Mouse (Mus musculus): Measurements from ENCODE around the gene Rab7b. TPM values are rescaled to one million over a fixed set of nuclear protein-coding genes. Genes with fewer than 3 reads are reported as not detected.

Gene Rab7b
- polyA plus RNA-seq, 1 experiment = 1.5 TPM

- H3ac ChIP-seq (ENCODE audit: control insufficient read depth, insufficient read length) = no peak overlapping the region
- H3K79me2 ChIP-seq (ENCODE audit: control insufficient read depth, insufficient read depth) = no peaks in the 10 kb centered on the region
- H3K4me2 ChIP-seq (ENCODE audit: low read depth) = peak overlapping the region; percentile 77
- H3K4me3 ChIP-seq = no peak overlapping the region
- no peaks in the 10 kb centered on the region for H3K27me3 ChIP-seq (ENCODE audit: control insufficient read depth, insufficient read depth, insufficient read length)
- H3K36me3 ChIP-seq (ENCODE audit: control insufficient read depth, insufficient read depth) = no peaks in the 10 kb centered on the region
- TF ChIP-seq POLR2A (IDR thresholded peaks at IDR 0.05; ENCODE audit: insufficient read length, low read depth) (no peak), USF1 (IDR thresholded peaks at IDR 0.05; ENCODE audit: low read depth) (no peak), E2F4 (IDR thresholded peaks at IDR 0.05; ENCODE audit: insufficient read depth) (no peak), SRF (IDR thresholded peaks at IDR 0.05; ENCODE audit: control insufficient read depth, insufficient read length, low read depth) (no peak), TCF3 (IDR thresholded peaks at IDR 0.05; ENCODE audit: insufficient read length, low read depth) (no peak), POLR2AphosphoS2 (IDR thresholded peaks at IDR 0.05; ENCODE audit: insufficient read length, low read depth) (no peak), MYOG (IDR thresholded peaks at IDR 0.05; ENCODE audit: control insufficient read depth in 1 of 3, insufficient read depth in 1 of 3, insufficient read length in 2 of 3, low read depth in 2 of 3) (no peak), TCF12 (IDR thresholded peaks at IDR 0.05; ENCODE audit: insufficient read depth, poor library complexity, severe bottlenecking) (no peak), MYOD1 (IDR thresholded peaks at IDR 0.05; ENCODE audit: control insufficient read depth in 1 of 3, insufficient read length in 2 of 3, low read depth in 2 of 3) (no peak), REST (IDR thresholded peaks at IDR 0.05; ENCODE audit: insufficient read depth, insufficient read length) (no peak), CEBPB (IDR thresholded peaks at IDR 0.05; ENCODE audit: insufficient read depth, poor library complexity, severe bottlenecking) (no peak), MAX (IDR thresholded peaks at IDR 0.05; ENCODE audit: low read depth) (no peak)
These were observed 1.9 kb downstream of the Rab7b start for GRCm38 (mm10) chr1:131690435-131690834.

- Histone ChIP-seq H3ac (ENCODE audit: control insufficient read depth, insufficient read length) (no peak overlapping the region), H3K4me3 (no peak overlapping the region), H3K4me2 (ENCODE audit: low read depth) (peak overlapping the region; percentile 77), H3K36me3 (ENCODE audit: control insufficient read depth, insufficient read depth) (no peaks in the 10 kb centered on the region), H3K79me2 (ENCODE audit: control insufficient read depth, insufficient read depth) (no peaks in the 10 kb centered on the region), H3K27me3 (ENCODE audit: control insufficient read depth, insufficient read depth, insufficient read length) (no peaks in the 10 kb centered on the region)
- TF ChIP-seq POLR2AphosphoS2 (IDR thresholded peaks at IDR 0.05; ENCODE audit: insufficient read length, low read depth) (no peak), MYOD1 (IDR thresholded peaks at IDR 0.05; ENCODE audit: control insufficient read depth in 1 of 3, insufficient read length in 2 of 3, low read depth in 2 of 3) (peak in 1 of 3 experiments; percentile 24), POLR2A (IDR thresholded peaks at IDR 0.05; ENCODE audit: insufficient read length, low read depth) (no peak), REST (IDR thresholded peaks at IDR 0.05; ENCODE audit: insufficient read depth, insufficient read length) (no peak)
These were observed 2.9 kb downstream of the Rab7b start for GRCm38 (mm10) chr1:131691356-131691755.

GRCm38 (mm10) chr1:131695308-131695707 is 6.8 kb downstream of the Rab7b start:
- TF ChIP-seq REST (IDR thresholded peaks at IDR 0.05; ENCODE audit: insufficient read depth, insufficient read length) (no peak), POLR2A (IDR thresholded peaks at IDR 0.05; ENCODE audit: insufficient read length, low read depth) (no peak), TCF3 (IDR thresholded peaks at IDR 0.05; ENCODE audit: insufficient read length, low read depth) (no peak), SRF (IDR thresholded peaks at IDR 0.05; ENCODE audit: control insufficient read depth, insufficient read length, low read depth) (no peak), USF1 (IDR thresholded peaks at IDR 0.05; ENCODE audit: low read depth) (no peak), CEBPB (IDR thresholded peaks at IDR 0.05; ENCODE audit: insufficient read depth, poor library complexity, severe bottlenecking) (no peak), TCF12 (IDR thresholded peaks at IDR 0.05; ENCODE audit: insufficient read depth, poor library complexity, severe bottlenecking) (no peak), POLR2AphosphoS2 (IDR thresholded peaks at IDR 0.05; ENCODE audit: insufficient read length, low read depth) (no peak), MYOG (IDR thresholded peaks at IDR 0.05; ENCODE audit: control insufficient read depth in 1 of 3, insufficient read depth in 1 of 3, insufficient read length in 2 of 3, low read depth in 2 of 3) (no peak), MAX (IDR thresholded peaks at IDR 0.05; ENCODE audit: low read depth) (no peak), MYOD1 (IDR thresholded peaks at IDR 0.05; ENCODE audit: control insufficient read depth in 1 of 3, insufficient read length in 2 of 3, low read depth in 2 of 3) (no peak), E2F4 (IDR thresholded peaks at IDR 0.05; ENCODE audit: insufficient read depth) (no peak)

DNA sequence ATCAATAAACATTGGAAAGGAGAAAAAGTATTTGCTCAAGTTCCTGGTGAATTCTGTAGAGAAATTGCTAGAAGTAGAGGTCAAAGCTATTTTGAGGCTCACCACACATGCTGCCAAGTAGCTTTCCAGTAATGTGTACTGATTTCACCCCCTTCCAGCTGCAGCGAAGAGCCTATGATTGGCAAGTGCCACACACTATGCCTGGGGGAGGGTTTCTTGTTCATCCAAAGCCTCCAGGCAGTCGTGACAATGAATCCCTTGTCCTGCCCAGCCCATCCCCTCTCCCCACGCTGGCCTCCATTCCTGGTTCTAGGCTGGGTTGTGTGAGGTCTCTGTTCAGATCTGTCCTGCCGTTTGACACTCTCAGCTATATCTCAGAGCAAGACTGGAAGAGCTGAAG is 7.8 kb downstream of the Rab7b start:
- H3K4me3 ChIP-seq = no peak overlapping the region
- no peak overlapping the region for H3K4me2 ChIP-seq (ENCODE audit: low read depth)
- H3ac ChIP-seq (ENCODE audit: control insufficient read depth, insufficient read length) = no peak overlapping the region
- TF ChIP-seq MYOD1 (IDR thresholded peaks at IDR 0.05; ENCODE audit: control insufficient read depth in 1 of 3, insufficient read length in 2 of 3, low read depth in 2 of 3) (no peak), MAX (IDR thresholded peaks at IDR 0.05; ENCODE audit: low read depth) (no peak), MYOG (IDR thresholded peaks at IDR 0.05; ENCODE audit: control insufficient read depth in 1 of 3, insufficient read depth in 1 of 3, insufficient read length in 2 of 3, low read depth in 2 of 3) (no peak), SRF (IDR thresholded peaks at IDR 0.05; ENCODE audit: control insufficient read depth, insufficient read length, low read depth) (no peak), TCF3 (IDR thresholded peaks at IDR 0.05; ENCODE audit: insufficient read length, low read depth) (no peak), USF1 (IDR thresholded peaks at IDR 0.05; ENCODE audit: low read depth) (no peak), CEBPB (IDR thresholded peaks at IDR 0.05; ENCODE audit: insufficient read depth, poor library complexity, severe bottlenecking) (no peak), REST (IDR thresholded peaks at IDR 0.05; ENCODE audit: insufficient read depth, insufficient read length) (no peak), TCF12 (IDR thresholded peaks at IDR 0.05; ENCODE audit: insufficient read depth, poor library complexity, severe bottlenecking) (no peak), E2F4 (IDR thresholded peaks at IDR 0.05; ENCODE audit: insufficient read depth) (no peak), POLR2A (IDR thresholded peaks at IDR 0.05; ENCODE audit: insufficient read length, low read depth) (no peak), POLR2AphosphoS2 (IDR thresholded peaks at IDR 0.05; ENCODE audit: insufficient read length, low read depth) (no peak)
- H3K36me3 ChIP-seq (ENCODE audit: control insufficient read depth, insufficient read depth) = no peaks in the 10 kb centered on the region
- H3K27me3 ChIP-seq (ENCODE audit: control insufficient read depth, insufficient read depth, insufficient read length) = no peaks in the 10 kb centered on the region
- no peaks in the 10 kb centered on the region for H3K79me2 ChIP-seq (ENCODE audit: control insufficient read depth, insufficient read depth)

More at GRCm38 (mm10) chr1:131695308-131695707, 6.8 kb downstream of the Rab7b start:
- no peaks in the 10 kb centered on the region for H3K27me3 ChIP-seq (ENCODE audit: control insufficient read depth, insufficient read depth, insufficient read length)
- H3K4me3 ChIP-seq = no peak overlapping the region
- H3ac ChIP-seq (ENCODE audit: control insufficient read depth, insufficient read length) = no peak overlapping the region
- no peaks in the 10 kb centered on the region for H3K36me3 ChIP-seq (ENCODE audit: control insufficient read depth, insufficient read depth)
- H3K4me2 ChIP-seq (ENCODE audit: low read depth) = no peak overlapping the region
- H3K79me2 ChIP-seq (ENCODE audit: control insufficient read depth, insufficient read depth) = no peaks in the 10 kb centered on the region

DNA sequence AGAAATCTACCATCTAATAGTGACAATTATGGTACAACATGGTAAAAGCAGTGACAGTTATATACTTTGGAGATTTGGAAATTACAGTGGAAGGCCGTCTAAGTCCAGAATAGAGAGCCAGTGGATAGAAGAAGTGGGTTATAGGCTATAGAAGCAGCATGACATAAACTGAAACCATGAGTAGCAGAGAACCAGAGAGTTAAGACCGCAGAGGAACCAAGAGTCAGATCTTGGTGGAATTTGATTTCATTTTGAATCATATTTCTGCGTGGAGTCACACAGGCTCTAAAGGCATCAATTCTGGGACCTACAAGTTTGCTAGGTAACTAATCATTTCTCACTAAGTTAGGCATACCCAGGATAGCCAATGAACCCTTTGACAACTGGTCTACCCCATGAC is 10.3 kb downstream of the Rab7b start:
- no peaks in the 10 kb centered on the region for H3K36me3 ChIP-seq (ENCODE audit: control insufficient read depth, insufficient read depth)
- no peaks in the 10 kb centered on the region for H3K79me2 ChIP-seq (ENCODE audit: control insufficient read depth, insufficient read depth)
- H3K27me3 ChIP-seq (ENCODE audit: control insufficient read depth, insufficient read depth, insufficient read length) = no peaks in the 10 kb centered on the region
- H3ac ChIP-seq (ENCODE audit: control insufficient read depth, insufficient read length) = no peak overlapping the region
- no peak for TF ChIP-seq E2F4 (IDR thresholded peaks at IDR 0.05; ENCODE audit: insufficient read depth)
- TF ChIP-seq MYOD1 (IDR thresholded peaks at IDR 0.05; ENCODE audit: control insufficient read depth in 1 of 3, insufficient read length in 2 of 3, low read depth in 2 of 3) = no peak
- TF ChIP-seq POLR2AphosphoS2 (IDR thresholded peaks at IDR 0.05; ENCODE audit: insufficient read length, low read depth) = no peak
- TF ChIP-seq MYOG (IDR thresholded peaks at IDR 0.05; ENCODE audit: control insufficient read depth in 1 of 3, insufficient read depth in 1 of 3, insufficient read length in 2 of 3, low read depth in 2 of 3) = no peak
- TF ChIP-seq TCF3 (IDR thresholded peaks at IDR 0.05; ENCODE audit: insufficient read length, low read depth) = no peak
- no peak for TF ChIP-seq MAX (IDR thresholded peaks at IDR 0.05; ENCODE audit: low read depth)
- TF ChIP-seq CEBPB (IDR thresholded peaks at IDR 0.05; ENCODE audit: insufficient read depth, poor library complexity, severe bottlenecking) = no peak
- no peak for TF ChIP-seq SRF (IDR thresholded peaks at IDR 0.05; ENCODE audit: control insufficient read depth, insufficient read length, low read depth)
- TF ChIP-seq TCF12 (IDR thresholded peaks at IDR 0.05; ENCODE audit: insufficient read depth, poor library complexity, severe bottlenecking) = no peak
- TF ChIP-seq USF1 (IDR thresholded peaks at IDR 0.05; ENCODE audit: low read depth) = no peak
- TF ChIP-seq POLR2A (IDR thresholded peaks at IDR 0.05; ENCODE audit: insufficient read length, low read depth) = no peak
- no peak for TF ChIP-seq REST (IDR thresholded peaks at IDR 0.05; ENCODE audit: insufficient read depth, insufficient read length)
- no peak overlapping the region for H3K4me2 ChIP-seq (ENCODE audit: low read depth)
- no peak overlapping the region for H3K4me3 ChIP-seq

Data from myocyte (in vitro differentiated cells).